Mouse (Mus musculus): ENCODE data around the gene Chd9. TPM values are rescaled to one million over a fixed set of nuclear protein-coding genes. Genes with fewer than 3 reads are reported as not detected.
"Not testable (repeated sequence)": the region's sequence is repeated elsewhere in the genome, so short reads cannot be mapped to it uniquely, and the experiment has no call there.

The Chd9 gene
- polyA plus RNA-seq, 1 experiment, result 0.03 TPM

DNA sequence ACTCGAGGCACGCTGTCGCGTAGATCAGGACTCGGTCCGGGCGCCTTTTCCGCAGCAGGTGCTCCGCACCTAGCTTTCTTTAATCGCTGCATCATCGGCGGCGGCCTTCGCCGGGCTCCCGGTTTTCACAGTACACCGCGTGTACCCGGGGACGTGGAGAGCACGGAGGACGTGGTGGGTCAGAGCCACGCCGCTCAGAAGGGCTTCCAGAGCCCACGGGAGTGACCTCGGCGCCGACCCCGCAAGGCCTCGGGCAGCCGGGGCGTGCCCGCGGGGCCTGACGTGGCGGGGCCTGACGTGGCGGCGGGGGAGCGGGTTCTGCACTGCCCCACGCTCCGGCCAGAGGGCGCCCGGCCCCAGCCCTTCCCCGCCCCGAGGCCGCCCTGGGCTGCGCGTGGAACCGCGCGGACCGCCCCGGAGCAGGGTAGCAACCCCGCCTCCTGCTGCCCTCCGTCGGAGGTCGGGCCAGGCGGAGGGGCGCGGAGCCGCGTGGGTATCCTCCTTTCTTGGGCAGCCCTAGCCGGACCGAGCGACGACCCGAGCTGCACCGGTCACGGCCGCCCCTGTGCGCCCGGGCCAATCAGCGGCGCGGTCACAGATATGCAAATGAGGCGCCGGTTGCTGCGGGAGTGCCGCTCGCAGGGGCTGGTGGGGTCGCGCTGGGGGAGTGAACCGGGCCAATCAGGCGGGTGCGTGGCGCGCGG lies 79.8 kb downstream of the Chd9 start:
- Histone ChIP-seq H3K4me1 (ENCODE audit: control insufficient read depth) (peaks cover 18% of the 10 kb centered on the region), H3K27me3 (ENCODE audit: control insufficient read depth) (peaks cover 8% of the 10 kb centered on the region), H3K36me3 (ENCODE audit: control insufficient read depth) (no peaks in the 10 kb centered on the region), H3K4me3 (replicated peaks) (peak overlapping the region; percentile 86), H3K9me3 (ENCODE audit: control insufficient read depth, low read length) (no peaks in the 10 kb centered on the region)
- TF ChIP-seq TAL1 (IDR thresholded peaks at IDR 0.05; ENCODE audit: low read length), result no peak
- no peak for TF ChIP-seq GATA1 (IDR thresholded peaks at IDR 0.05; ENCODE audit: low read length)

DNA sequence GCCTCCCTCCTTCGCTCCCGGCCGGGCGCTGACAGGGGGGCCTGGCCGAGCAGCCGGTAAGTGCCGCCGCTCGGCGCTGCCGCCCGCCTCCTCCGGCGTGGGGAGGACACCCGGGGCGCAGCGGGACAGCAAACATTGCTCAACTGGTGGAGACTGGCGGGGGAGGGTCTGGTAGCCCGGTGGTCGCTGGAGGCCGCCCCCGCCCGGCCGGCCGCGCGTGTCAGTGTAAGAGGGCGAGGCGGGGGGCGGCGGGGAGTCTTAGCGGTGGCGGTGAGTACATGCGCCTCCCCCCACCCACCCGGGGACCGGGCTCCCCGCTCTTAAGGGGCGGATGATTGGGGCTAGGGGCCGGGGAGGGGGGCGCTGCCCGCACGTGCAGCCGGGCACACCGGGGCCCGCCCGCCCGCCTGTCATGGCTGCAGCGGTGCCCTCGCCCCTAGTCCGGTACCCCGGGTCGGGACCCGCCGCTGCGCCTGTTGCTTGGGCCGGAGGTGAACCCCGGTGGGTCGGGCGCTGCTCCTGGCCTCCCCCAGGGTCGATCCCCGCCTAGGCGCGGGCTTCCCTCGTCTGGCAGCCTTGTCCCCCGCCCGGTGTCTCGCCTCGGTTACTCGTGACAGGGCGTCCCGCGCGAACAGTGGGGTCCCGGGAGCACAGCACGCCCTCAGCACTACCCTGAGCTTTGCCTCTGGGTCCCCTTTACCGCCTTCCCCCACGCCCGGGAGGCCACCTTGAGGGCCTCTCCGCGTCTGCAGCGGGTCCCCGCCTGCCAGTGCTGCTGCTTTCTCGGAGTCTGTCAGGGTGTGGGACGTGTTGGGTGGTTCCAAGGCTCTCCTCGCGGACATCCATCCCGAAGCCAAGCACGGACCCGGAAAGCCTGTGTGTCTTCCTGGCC lies 80.7 kb downstream of the Chd9 start:
- Histone ChIP-seq H3K9me3 (ENCODE audit: control insufficient read depth, low read length) (no peaks in the 10 kb centered on the region), H3K36me3 (ENCODE audit: control insufficient read depth) (no peaks in the 10 kb centered on the region), H3K27me3 (ENCODE audit: control insufficient read depth) (peaks cover 8% of the 10 kb centered on the region), H3K4me3 (replicated peaks) (peak overlapping the region; percentile 86), H3K4me1 (ENCODE audit: control insufficient read depth) (peaks cover 18% of the 10 kb centered on the region)
- TF ChIP-seq TAL1 (IDR thresholded peaks at IDR 0.05; ENCODE audit: low read length) (no peak), GATA1 (IDR thresholded peaks at IDR 0.05; ENCODE audit: low read length) (no peak)

DNA sequence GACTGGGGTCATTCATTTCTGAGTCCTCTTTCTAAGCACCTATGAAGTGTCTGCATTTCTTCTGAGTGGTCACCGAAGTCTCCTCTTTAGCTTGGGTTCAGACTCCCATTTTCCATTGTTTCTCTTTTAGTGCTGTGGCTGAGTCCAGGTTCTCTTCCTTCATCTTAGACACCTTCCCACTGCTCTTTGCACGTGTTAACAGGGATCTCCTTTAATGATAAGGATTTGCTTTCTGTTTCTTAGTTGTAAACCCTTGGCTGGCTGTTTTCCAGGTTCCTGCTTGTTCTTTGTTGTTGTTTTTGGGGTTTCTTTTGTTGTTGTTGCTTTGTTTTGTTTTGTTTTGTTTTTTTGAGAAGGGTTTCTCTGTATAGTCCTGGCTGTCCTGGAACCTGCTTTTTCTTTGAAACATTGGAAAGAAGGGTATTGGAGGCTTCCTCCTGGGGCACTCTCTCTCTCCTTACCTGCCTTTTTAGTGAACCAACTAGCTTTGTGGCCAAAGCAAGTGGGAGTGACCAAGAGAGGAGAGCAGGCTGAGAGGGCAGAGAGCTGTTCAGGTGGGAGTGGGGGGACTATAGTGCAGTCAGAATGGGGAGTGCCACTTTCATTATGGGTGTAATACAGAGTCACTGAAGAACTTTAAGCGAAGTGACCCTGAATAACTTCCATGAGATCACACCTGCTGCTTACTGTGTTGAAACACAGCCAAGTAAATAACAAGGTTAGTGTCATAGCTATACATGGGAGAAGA lies 95.2 kb downstream of the Chd9 start:
- H3K4me1 ChIP-seq (ENCODE audit: control insufficient read depth), result no peaks in the 10 kb centered on the region
- no peaks in the 10 kb centered on the region for H3K9me3 ChIP-seq (ENCODE audit: control insufficient read depth, low read length)
- TF ChIP-seq TAL1 (IDR thresholded peaks at IDR 0.05; ENCODE audit: low read length), result no peak
- no peak for TF ChIP-seq GATA1 (IDR thresholded peaks at IDR 0.05; ENCODE audit: low read length)
- H3K4me3 ChIP-seq (replicated peaks), result no peak overlapping the region
- no peaks in the 10 kb centered on the region for H3K27me3 ChIP-seq (ENCODE audit: control insufficient read depth)
- no peaks in the 10 kb centered on the region for H3K36me3 ChIP-seq (ENCODE audit: control insufficient read depth)

DNA sequence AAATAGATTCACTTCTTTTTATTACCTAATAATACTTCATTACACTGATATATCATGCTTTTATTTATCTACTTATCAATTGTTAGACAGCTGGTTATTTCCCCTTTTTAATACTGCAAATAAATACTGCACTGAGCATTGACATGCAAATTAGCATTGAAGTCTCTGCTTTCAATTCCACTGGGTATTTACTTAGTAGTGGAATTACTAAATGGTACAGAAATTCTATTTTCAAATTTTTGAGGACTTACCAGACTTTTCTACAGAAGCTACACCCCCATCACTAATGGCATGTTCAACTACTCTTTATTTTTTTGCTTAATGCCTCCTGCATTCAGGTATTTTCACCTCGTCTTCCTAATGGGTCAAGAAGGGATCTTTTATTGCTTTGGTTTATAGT lies 100.3 kb downstream of the Chd9 start:
- no peak overlapping the region for H3K4me3 ChIP-seq (replicated peaks)
- no peaks in the 10 kb centered on the region for H3K9me3 ChIP-seq (ENCODE audit: control insufficient read depth, low read length)
- H3K36me3 ChIP-seq (ENCODE audit: control insufficient read depth), result peaks cover 7% of the 10 kb centered on the region
- TF ChIP-seq TAL1 (IDR thresholded peaks at IDR 0.05; ENCODE audit: low read length) (no peak), GATA1 (IDR thresholded peaks at IDR 0.05; ENCODE audit: low read length) (no peak)
- H3K4me1 ChIP-seq (ENCODE audit: control insufficient read depth), result no peaks in the 10 kb centered on the region
- H3K27me3 ChIP-seq (ENCODE audit: control insufficient read depth), result no peaks in the 10 kb centered on the region

DNA sequence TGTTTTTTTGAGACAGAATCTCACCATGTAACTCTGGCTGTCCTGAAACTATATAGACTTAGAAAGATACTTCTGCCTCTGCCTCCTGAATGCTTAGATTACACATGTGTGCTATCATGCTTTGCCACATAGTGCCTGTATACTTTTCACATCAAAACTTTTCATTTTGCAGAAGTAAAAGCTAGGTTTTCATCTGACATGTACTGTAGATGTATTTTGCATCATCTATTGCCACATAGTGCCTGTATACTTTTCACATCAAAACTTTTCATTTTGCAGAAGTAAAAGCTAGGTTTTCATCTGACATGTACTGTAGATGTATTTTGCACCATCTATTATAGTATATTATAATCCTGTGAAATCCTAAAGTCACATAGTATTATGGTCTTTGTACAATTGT lies 102.0 kb downstream of the Chd9 start:
- H3K36me3 ChIP-seq (ENCODE audit: control insufficient read depth); H3K27me3 ChIP-seq (ENCODE audit: control insufficient read depth); H3K9me3 ChIP-seq (ENCODE audit: control insufficient read depth, low read length); H3K4me3 ChIP-seq (replicated peaks); H3K4me1 ChIP-seq (ENCODE audit: control insufficient read depth): not testable (repeated sequence)

DNA sequence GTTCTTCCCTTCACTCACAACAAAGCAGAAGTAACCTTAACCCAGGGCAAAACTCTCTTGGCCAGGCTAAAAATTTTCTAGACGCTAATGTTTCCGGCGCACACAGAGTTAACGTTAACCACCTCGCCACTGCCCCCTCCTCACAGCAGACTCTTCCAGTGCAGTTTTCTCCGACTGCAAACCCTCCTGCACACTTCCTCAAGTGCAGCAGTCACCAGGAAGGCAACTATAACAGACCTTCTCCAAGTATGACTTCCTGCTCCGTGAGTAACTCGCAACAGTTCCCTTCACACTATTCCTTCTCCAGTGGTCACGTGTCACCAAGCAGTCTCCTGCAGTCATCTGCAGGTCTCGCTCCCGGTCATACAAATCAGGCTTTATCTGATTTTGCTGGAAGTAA lies 104.8 kb downstream of the Chd9 start:
- no peaks in the 10 kb centered on the region for H3K27me3 ChIP-seq (ENCODE audit: control insufficient read depth)
- no peaks in the 10 kb centered on the region for H3K4me1 ChIP-seq (ENCODE audit: control insufficient read depth)
- H3K36me3 ChIP-seq (ENCODE audit: control insufficient read depth), result peaks cover 14% of the 10 kb centered on the region
- no peak overlapping the region for H3K4me3 ChIP-seq (replicated peaks)
- H3K9me3 ChIP-seq (ENCODE audit: control insufficient read depth, low read length), result no peaks in the 10 kb centered on the region
- TF ChIP-seq TAL1 (IDR thresholded peaks at IDR 0.05; ENCODE audit: low read length), result no peak
- TF ChIP-seq GATA1 (IDR thresholded peaks at IDR 0.05; ENCODE audit: low read length), result no peak

DNA sequence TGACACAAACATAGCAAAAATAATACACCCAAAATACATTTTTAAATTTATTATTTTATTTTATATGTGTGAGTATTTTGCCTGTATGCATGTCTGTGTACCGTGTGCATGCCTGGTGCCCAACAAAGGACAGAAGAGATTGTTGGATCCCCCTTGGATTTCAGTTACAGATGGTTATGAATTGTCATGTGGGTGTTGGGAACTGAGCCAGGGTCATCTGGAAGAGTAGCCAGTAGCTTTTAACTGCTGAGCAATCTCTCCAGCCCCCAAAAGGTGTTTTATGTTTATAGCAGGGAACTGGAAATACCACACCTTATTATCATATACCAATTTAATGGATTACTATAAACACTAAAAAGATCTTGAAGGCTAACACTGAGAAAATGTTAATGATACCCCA lies 106.6 kb downstream of the Chd9 start:
- Histone ChIP-seq H3K36me3 (ENCODE audit: control insufficient read depth) (peaks cover 14% of the 10 kb centered on the region), H3K27me3 (ENCODE audit: control insufficient read depth) (no peaks in the 10 kb centered on the region), H3K9me3 (ENCODE audit: control insufficient read depth, low read length) (no peaks in the 10 kb centered on the region), H3K4me3 (replicated peaks) (no peak overlapping the region), H3K4me1 (ENCODE audit: control insufficient read depth) (no peaks in the 10 kb centered on the region)
- TF ChIP-seq TAL1 (IDR thresholded peaks at IDR 0.05; ENCODE audit: low read length) (no peak), GATA1 (IDR thresholded peaks at IDR 0.05; ENCODE audit: low read length) (no peak)

DNA sequence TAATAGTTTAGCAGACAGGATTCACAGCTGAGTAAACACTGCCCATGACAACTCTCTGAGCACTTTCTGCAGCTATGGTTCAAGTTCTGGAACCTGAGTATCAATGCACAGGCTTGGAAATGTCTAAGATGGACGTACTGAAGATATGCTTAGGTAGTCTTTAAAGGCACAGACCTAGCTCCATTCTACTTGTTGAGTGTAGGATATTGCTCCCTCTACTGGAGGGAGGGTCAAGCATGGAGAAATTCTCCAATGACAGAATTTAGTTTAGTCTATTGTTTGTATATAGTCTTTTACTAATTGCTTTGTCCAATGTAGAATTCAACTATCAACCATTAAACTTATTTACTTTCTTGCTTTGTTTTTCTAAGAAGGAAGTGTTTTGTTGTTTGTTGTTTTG lies 108.7 kb downstream of the Chd9 start:
- Histone ChIP-seq H3K4me3 (replicated peaks) (no peak overlapping the region), H3K4me1 (ENCODE audit: control insufficient read depth) (no peaks in the 10 kb centered on the region), H3K9me3 (ENCODE audit: control insufficient read depth, low read length) (no peaks in the 10 kb centered on the region), H3K27me3 (ENCODE audit: control insufficient read depth) (no peaks in the 10 kb centered on the region), H3K36me3 (ENCODE audit: control insufficient read depth) (peaks cover 14% of the 10 kb centered on the region)
- TF ChIP-seq GATA1 (IDR thresholded peaks at IDR 0.05; ENCODE audit: low read length), result no peak
- TF ChIP-seq TAL1 (IDR thresholded peaks at IDR 0.05; ENCODE audit: low read length), result no peak

DNA sequence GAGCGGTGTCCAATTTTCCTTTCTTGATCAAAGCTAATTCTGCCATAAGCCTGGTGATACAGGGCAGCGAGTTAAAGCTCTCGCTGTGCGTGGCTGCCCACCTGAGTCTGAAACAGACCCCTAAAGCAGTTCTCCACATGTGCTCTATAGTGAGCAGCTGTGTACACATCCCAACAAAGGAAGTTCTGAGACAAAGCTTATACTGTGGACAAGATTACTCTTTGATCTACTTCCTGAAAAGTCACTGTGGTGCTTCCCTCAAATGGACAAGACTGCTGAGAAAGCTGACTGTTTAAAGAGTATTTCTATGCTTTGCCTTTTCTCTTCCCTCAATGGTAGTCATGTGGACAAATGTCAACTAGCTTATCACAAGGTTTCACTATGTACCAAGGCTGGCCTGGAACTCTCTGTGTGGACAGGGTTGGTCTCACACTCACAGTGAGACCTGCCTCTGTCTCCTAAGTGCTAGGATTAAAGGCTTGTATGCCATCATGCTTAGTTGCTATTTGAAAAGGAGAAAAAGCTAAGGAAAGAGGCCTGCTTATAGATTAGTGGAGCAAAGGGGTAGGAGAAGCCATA lies 110.3 kb downstream of the Chd9 start:
- H3K4me3 ChIP-seq (replicated peaks), result no peak overlapping the region
- no peaks in the 10 kb centered on the region for H3K27me3 ChIP-seq (ENCODE audit: control insufficient read depth)
- peaks cover 6% of the 10 kb centered on the region for H3K36me3 ChIP-seq (ENCODE audit: control insufficient read depth)
- TF ChIP-seq GATA1 (IDR thresholded peaks at IDR 0.05; ENCODE audit: low read length) (no peak), TAL1 (IDR thresholded peaks at IDR 0.05; ENCODE audit: low read length) (no peak)
- H3K9me3 ChIP-seq (ENCODE audit: control insufficient read depth, low read length), result no peaks in the 10 kb centered on the region
- no peaks in the 10 kb centered on the region for H3K4me1 ChIP-seq (ENCODE audit: control insufficient read depth)

All from erythroblast, embryonic 14.5 days (primary cell).